Mouse (Mus musculus) heart, adult 9 months (tissue): ENCODE data around the gene Vav1.

Experiments
- DNase-seq, 2 experiments: peaks; one replicate each; pipeline ENCODE4 v3.0.0; 2022; ENCODE audit warnings: low spot score in 2 of 2

Gene Vav1

GRCm38 (mm10) chr17:57335673-57336303, 56.9 kb downstream of the Vav1 start:
- peak; percentile 65 to 82 for DNase-seq

- no peak for DNase-seq
Observed at GRCm38 (mm10) chr17:57337996-57338395, 59.1 kb downstream of the Vav1 start.

GRCm38 (mm10) chr17:57339298-57339697, 60.4 kb downstream of the Vav1 start:
- DNase-seq, result no peak

GRCm38 (mm10) chr17:57341568-57341967, 62.7 kb downstream of the Vav1 start:
- DNase-seq, result no peak

- DNase-seq, result no peak
Observed at GRCm38 (mm10) chr17:57344029-57344707, 65.3 kb downstream of the Vav1 start.

GRCm38 (mm10) chr17:57347017-57347416, 68.1 kb downstream of the Vav1 start:
- DNase-seq, result peak; percentile 27 to 65

GRCm38 (mm10) chr17:57347781-57348180, 68.9 kb downstream of the Vav1 start:
- no peak for DNase-seq

GRCm38 (mm10) chr17:57349067-57349466, 70.2 kb downstream of the Vav1 start:
- no peak for DNase-seq

- DNase-seq, result no peak
Observed at GRCm38 (mm10) chr17:57350212-57350611, 71.3 kb downstream of the Vav1 start.

GRCm38 (mm10) chr17:57351107-57351506, 72.2 kb downstream of the Vav1 start:
- DNase-seq, result no peak

- peak in 1 of 2 experiments; percentile 27 for DNase-seq
Observed at GRCm38 (mm10) chr17:57358441-57358840, 79.5 kb downstream of the Vav1 start, which contains the start of gene Adgre1. Adgre1 (plus strand) TSS chr17:57358691.

- no peak for DNase-seq
Observed at GRCm38 (mm10) chr17:57359485-57360241, 80.8 kb downstream of the Vav1 start.
